Mouse (Mus musculus): ENCODE results near the gene Spag7. TPM values are rescaled to one million over a fixed set of nuclear protein-coding genes. Genes with fewer than 3 reads are reported as not detected.
A peak's percentile ranks its signal among the peaks of the same experiment; 100 is the strongest.

Gene Spag7
- total RNA-seq, 4 experiments from 2014 or later: 47.4 to 54.8 (median 51.8) TPM

DNA sequence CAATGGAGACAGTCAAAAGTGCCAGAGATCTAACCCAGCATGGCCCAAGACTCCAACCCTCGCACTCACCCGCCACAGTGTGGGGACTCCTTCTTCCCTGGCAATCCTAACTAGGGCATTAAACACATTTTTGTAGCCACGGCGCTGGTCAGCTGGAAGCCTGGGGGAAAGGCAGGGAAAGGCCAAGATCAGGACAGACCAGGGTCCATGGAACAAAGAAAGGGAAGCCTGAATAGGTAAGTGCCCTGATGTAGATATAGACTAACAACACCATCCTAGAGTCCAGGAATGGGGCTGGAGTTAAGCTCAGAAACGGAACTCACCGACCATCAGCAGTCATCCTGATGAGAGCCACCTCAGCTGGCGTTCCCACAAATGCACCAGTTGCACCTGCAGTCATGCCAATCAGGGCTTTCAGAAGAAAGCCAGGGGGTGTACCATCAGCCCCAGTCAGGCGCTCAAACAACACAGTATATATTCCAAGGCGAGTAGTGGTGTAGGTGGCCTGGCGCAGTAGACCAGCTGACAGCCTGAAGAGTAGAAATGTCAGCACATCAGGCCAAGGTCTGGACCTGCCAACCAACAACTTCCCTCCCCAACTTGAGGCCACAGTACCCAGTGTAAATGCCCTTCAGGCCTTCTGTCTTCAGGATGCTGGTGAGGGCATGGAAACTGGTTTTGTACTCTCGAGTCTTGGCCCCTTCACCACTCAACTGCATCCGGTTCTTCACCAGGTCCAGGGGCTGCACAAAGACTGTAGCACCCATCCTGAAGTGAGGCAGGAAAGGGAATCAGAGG lies 23.6 kb downstream of the Spag7 start:
- peak in 1 of 2 experiments; percentile 22 for DNase-seq (ENCODE audit: low spot score in 2 of 2)

DNA sequence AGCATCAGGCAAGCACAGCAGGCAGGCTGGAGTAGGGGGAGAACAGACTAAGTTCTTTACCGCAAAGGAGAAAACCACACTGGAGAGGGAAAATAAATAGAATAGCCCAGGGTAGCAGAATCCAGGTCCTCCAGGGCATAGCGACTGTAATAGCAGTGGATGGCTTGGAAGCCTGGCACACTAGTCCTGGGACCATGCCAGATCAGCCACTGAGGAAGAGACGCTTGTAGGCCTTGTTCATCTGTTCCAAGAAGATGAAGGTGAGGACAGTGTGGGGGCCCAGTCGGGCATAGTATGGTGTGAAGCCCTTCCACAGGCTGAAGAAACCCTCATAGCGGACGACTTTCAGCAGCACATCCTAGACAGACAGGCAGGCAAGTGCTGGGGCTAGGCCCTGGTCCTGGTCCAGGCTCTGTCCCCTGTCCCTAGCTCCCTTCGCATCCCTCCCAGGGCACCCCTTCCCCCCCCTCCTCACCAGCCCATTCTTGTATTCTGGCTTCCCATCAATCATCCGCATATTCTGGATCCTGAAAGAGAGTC lies 24.6 kb downstream of the Spag7 start:
- peak in 1 of 2 experiments; percentile 23 for DNase-seq (ENCODE audit: low spot score in 2 of 2)

DNA sequence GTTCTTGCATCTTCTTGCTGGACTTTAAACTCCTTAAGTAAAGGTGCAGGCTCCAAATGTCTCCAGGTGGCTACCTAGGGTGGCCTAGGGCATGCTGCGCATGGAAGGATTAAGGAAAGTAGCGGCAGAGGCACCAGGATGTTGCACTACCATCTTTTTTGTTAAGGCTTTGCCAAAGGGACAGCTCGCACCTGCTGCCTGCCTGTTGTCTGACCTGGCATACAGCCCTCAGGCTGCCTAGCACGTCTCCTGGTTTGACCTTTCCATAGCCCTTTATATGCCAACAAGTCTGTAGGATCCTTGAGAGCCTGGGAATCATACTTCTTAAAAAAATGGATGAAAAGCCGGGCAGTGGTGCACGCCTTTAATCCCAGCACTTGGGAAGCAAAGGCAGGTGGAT lies 26.2 kb downstream of the Spag7 start:
- DNase-seq (ENCODE audit: low spot score in 2 of 2): no peak

DNA sequence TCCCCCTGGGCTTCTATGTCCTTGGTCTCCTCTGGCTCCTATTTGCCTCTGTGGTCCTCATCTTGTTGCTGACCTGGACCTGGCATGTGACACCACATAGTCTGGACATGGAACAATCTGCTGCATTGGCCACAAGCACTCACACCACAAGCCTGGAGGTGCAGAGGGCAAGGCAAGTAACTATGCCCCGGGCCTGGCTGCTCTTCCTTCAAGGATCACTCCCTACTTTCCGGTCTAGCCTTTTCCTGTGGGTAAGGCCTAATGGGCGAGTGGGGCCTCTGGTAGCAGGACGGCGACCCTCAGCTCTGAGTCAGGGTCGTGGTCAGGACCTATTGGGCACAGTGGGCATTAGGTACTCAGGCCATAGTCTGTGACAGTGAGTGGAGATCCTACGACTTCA lies 28.0 kb downstream of the Spag7 start:
- peak in 1 of 2 experiments; percentile 1 for DNase-seq (ENCODE audit: low spot score in 2 of 2)

DNA sequence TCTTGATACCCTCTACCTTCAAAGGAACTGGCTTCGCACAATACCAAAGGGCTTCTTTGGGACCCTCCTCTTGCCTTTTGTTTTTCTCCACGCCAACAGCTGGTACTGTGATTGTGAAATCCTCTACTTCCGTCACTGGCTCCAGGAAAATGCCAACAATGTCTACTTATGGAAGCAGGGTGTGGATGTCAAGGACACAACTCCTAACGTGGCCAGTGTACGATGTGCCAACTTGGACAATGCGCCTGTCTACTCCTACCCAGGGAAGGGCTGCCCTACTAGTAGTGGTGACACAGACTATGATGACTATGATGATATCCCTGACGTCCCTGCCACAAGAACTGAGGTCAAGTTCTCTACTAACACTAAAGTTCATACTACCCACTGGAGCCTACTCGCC lies 29.2 kb downstream of the Spag7 start:
- peak in 1 of 2 experiments; percentile 1 for DNase-seq (ENCODE audit: low spot score in 2 of 2)

DNA sequence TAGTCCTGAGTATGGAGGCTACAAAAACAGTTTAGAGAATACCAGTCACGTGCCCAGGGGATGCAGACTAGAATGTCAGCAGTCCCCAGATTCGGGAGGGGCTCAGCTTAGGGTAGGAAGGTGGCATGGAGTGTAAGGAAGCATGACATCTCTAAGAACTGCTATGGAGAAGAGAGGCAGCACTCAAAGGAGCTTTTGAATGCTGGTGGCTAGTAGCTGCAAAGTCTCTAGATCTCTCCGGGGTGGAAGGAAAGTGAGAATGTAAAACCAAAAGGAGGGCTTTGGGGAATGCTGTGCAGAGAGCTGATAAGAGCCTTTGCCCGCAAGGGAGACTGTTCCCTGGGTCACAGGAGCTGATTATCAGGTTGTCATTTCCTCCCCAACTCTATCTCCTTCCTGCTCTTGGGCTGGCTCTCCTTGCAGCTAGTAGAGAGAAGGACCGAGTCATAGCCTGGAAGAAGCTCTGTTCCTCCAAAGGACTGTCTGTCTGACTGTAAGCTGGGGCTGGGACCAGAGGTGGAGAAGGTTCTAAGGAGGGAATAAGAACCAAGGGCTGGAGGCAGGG lies 30.4 kb downstream of the Spag7 start, which contains the start of gene Gp1ba:
Gp1ba (plus strand) TSS at position 409 of the 565 bp plus-strand sequence.
- DNase-seq (ENCODE audit: low spot score in 2 of 2): no peak

DNA sequence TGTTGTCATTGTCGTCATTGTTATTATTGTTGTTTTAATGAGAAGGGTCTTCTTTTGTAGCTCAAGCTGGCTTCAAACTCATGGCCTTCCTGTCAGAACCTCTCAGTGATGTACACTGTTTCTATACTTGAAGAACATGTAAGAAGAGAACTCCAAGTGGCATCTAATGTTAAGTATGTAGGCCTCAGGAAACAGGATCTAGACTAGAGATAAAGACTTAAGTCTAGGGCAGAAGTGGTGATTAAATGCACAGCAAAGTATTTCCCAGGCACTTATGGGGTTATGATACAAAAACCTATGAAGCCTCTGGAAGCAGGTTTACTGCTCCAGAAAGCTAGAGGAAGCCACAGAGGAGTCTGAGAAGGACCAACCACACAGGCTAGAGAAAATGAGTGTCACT lies 30.9 kb downstream of the Spag7 start:
- DNase-seq (ENCODE audit: low spot score in 2 of 2): no peak

DNA sequence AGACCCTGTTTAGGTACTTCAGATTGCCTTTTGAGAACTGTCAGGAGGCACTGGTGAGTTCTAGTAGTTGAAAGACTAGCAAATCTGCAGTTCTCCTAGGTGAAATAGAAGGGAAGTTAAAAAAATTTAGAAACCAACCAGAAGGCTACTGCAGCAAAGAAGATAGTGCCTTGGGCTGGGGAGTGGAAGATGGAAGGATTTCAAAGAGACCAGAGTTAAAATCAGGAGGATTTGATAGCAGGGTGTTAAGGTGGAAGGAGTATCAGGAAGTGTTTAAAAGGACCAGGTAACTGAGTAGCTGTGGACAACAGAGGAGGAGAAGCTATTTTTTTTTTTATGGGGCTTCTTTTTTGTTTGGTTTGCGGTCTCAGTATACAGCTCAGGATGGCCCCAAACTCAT lies 31.5 kb downstream of the Spag7 start:
- no peak for DNase-seq (ENCODE audit: low spot score in 2 of 2)

DNA sequence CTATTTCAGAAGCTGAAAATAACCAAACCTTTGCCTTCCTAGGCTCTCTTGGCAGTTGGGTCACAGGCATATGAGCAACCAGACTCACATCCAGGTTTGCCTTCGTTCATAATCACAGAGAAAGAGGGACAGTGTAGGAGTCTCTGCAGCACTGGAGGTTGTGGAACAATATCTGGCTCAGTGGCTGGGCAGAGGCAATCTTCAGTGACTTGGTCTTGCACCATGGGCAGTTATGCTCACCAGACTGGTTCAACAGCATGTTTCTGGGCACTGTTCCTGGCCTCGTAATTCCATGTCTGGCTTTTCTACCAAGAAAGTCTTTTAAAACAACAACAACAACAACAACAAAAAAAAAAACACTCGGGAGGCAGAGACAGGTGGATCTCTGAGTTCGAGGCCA lies 33.6 kb downstream of the Spag7 start:
- DNase-seq (ENCODE audit: low spot score in 2 of 2): no peak

DNA sequence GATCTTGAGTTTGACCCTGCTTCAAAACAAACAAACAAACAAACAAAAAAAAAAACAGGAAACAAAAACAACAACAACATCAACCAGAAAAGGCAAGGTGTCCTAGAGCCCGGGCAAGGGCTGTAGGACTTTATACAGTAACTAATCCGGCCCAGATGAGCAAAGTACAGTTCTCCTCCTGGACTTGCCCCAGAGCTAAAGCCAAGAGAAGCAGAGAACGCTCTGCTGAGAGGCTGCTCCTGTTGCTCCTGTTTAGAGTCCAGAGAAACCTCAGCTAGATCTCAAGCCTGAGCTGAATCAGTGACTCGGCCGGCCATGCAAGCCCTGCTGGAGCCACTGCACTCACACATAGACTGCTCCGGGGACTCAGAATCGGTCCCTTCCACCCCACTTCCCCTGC lies 39.1 kb downstream of the Spag7 start:
- DNase-seq (ENCODE audit: low spot score in 2 of 2): no peak

DNA sequence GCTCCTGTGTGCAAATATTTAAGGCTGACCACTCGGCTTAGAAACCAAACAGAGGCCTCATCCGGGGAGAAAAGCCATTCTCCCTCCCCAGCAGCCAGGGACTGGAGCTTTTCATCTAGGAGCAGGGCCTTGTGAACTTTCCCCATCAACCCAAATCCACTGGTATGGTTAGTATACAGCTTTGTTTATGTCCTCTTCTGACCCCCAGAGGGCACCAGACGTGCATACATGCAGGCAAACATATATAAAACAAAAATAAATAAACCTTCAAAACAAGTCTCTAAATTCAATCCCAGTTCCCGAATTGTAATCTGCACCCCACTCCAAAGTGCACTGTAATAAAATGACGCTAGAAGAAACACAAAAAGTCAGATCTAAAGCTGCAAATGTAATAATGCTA lies 39.7 kb downstream of the Spag7 start:
- no peak for DNase-seq (ENCODE audit: low spot score in 2 of 2)

DNA sequence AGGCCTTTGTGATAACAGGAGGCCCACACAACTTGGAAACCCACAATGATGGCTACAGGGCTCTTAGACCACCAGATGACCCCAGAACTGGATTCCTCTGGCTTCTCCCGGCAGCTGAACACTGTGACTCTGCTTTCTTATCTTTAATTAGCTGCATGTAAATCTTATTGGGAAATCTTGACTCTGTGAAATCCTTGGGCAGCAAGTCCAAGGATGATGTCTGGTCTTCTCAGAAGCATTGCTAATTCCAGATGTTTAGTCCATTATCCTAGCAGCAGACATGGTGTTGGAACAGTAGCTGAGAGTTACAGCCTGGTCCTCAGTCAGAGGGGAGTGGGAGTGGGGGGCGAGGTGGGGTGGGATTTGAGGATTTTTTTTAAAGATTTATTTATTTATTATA lies 40.8 kb downstream of the Spag7 start:
- no peak for DNase-seq (ENCODE audit: low spot score in 2 of 2)

DNA sequence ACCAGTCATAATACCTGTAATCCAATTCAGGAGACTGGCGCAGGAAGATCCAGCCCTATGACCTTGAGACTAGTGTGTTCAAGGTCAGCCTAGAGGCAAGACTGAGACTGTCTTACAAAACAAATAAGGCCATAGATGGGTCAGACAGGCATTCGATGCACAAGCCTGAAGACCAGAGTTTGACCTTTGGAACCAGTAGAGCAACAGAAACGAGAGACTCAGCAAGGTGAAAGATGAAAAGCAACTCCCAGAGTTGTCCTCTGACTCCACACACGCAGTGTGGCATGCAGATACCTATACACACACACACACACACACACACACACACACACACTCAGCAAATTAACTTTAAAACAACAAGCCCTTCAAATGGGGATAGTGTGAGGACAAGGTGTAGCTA lies 42.3 kb downstream of the Spag7 start:
- no peak for DNase-seq (ENCODE audit: low spot score in 2 of 2)

DNA sequence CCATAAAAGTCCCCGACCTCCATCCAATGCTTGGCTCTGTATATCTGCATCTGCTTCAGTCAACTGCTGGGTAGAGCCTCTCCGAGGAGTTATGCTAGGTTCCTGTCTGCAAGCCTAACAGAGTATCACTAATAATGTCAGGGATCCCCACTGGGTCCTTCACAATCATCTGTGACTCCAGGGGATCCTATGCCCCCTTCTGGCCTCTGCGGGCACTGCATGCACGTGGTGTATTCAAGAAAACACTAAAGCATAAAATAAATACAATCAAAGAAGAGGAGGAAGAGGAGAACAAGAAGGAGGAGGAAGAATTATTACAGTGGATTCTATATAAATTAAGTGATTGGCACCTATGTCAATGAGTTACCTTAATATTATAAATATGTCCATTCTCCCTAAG lies 43.7 kb downstream of the Spag7 start:
- no peak for DNase-seq (ENCODE audit: low spot score in 2 of 2)

DNA sequence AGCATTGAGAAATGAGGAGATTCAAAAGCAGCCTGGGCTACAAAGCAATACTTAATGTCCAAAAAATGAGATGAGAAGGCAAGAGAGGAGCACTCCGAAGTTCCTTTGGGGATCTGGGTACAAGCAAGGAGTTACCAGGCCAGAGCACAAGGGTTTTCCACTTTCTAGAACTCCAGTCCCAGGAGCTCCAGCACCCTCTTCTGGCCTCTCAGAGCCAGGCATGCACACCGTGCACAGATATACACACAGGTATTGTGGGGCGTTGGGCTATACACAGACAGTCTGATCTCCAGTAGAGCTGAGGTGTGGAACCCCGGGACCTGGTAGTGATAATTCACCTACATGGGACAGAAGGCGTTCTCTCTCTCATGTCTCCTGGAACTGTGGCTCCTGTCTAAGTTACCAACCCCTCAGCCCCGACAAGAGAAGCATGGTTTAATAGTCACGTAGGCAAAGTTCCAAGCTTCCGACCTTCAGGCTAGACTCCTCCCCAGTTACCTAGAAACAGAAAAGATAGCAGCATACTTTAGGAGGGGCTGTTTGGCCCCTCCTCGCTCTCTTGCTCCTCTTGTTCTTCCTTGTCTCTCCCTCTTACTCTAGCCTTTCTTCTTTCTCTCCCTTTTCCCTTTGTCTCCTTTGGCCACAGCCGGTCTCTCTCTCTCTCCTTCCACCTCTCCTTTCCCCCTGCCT lies 46.0 kb downstream of the Spag7 start:
- DNase-seq (ENCODE audit: low spot score in 2 of 2): no peak

DNA sequence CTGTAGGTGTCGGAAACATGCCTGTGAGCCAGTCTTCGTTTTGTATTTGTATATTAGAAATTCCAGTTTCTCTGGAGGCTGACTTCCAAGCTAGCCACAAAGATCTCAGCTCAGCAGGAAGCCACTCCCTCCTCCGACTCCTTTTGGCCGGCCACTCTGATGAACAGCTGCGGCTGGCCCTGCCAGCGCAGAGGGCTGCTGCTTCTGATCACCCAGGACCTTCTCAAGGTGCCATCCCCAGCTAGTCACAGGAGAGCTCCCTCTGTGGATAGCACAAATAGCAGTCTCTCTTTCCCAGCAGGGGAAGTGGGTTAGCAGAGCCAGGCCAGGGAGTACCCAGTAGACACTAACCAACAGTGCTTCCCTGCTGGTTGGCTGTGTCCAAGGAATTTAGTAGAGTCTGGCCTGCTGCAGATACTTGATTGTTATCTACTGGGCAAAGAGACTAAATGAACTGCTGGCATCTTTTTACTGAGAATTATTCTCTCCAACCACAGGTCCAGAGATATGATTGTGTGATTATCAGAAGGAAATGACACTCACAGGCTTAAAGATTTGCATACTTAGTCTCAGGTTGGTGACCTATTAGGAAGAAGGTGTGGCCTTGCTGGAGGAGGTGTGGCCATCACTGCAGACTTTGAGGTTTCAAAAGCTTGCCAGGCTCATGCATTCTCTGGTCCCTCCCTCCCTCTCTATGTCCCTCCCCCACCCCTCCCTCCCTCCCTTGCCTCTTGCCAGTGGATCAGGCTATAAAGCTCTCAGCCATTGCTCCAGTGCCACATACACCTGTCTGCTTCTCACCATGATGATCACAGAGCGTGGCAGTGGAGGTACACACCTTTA lies 47.0 kb downstream of the Spag7 start:
- DNase-seq (ENCODE audit: low spot score in 2 of 2): no peak

DNA sequence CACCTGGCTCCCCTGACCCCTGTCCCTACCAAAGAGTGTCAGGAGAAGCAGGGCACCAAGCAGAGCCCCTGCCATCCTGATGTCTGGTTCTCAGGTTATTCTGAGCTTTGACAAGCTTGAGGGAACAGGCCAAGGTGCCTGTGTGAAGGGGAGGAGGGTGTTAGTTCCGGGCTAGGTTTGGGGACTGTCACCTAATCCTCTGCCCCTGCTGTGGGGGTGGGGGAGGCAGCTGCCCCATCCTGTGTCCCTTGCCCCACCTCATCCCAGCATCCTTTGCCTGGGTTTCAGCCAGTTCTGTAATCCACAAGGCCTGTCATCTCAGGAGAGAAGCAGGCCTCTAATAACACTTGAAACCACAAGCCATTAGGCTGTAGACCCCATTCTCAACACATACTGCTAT lies 50.1 kb downstream of the Spag7 start, which contains the start of gene Chrne:
Chrne (minus strand) TSS at position 116 of the 400 bp plus-strand sequence.
- DNase-seq (ENCODE audit: low spot score in 2 of 2): peak in 1 of 2 experiments; percentile 1

DNA sequence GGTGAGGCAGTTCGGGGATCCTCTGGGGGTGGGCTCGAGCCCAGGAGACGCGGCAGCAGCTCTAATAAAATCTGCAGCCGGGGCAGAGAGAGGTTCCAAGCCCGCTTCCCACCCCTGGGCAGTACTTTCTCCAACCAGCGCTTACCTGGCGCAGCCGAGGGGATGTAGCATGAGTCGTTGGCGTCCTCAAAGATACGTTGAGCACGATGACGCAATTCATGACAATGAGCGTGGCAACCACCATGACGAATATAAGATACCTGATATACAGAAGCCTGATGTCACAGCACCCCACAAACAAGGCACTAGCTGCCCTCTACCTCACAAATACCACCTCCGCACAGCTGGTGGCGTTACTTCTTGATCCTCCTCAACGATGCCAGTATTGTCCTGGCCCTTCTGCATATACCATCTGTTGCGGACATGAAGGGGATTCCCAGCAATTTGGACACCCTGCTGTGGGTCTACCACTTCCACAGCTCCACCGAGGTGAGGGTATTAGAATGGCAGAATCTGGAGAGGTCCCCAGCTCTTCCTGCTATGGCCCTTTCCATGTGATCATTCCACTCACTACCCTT lies 53.6 kb downstream of the Spag7 start, which contains the start of gene 4930544D05Rik:
4930544D05Rik (plus strand) TSS at position 333 of the 578 bp plus-strand sequence.
- DNase-seq (ENCODE audit: low spot score in 2 of 2): no peak

DNA sequence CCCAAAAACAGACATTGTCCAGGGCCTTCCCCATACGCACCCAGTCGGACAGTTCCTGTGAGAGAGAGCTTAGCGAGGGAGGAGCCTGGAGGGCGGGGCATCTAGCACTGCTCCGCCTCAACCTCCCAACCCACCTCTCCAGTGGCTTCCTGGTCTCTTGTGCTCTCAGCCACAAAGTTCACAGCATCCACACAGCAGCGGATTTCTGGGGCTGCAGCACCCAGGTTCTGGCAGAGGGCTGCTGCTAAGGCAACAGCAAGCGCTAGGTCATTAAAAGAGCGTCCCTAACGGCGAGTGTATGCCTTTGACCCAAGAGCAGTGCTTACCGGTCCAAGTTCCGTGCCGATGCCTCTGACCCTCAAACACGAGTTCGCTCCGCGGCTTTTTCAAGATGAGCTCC lies 54.1 kb downstream of the Spag7 start:
- no peak for DNase-seq (ENCODE audit: low spot score in 2 of 2)

Data from layer of hippocampus, adult 8-10 months (tissue).